Mouse (Mus musculus) myocyte (in vitro differentiated cells): Measurements from ENCODE around the gene Shh. TPM values are rescaled to one million over a fixed set of nuclear protein-coding genes. Genes with fewer than 3 reads are reported as not detected.

Experiments
- H3K27me3 ChIP-seq: one replicate; pipeline ENCODE4 v1.6.1; 2011; ENCODE audit not compliant: control insufficient read depth, insufficient read depth, insufficient read length
- H3K36me3 ChIP-seq: one replicate; pipeline ENCODE4 v1.6.1; 2011; ENCODE audit not compliant: control insufficient read depth, insufficient read depth
- H3K4me2 ChIP-seq: one replicate; pipeline ENCODE4 v1.6.1; 2011; ENCODE audit warnings: low read depth, control low read depth
- H3K4me3 ChIP-seq: one replicate; pipeline ENCODE4 v1.5.1; 2011; ENCODE audit warnings: mild to moderate bottlenecking, control low read depth, moderate library complexity
- H3K79me2 ChIP-seq: one replicate; pipeline ENCODE4 v1.6.1; 2011; ENCODE audit not compliant: control insufficient read depth, insufficient read depth
- H3ac ChIP-seq: one replicate; pipeline ENCODE4 v1.6.1; 2011; ENCODE audit not compliant: control insufficient read depth, insufficient read length
- CEBPB ChIP-seq: IDR thresholded peaks from 2 replicates; pipeline ENCODE4 v1.6.1; 2011; ENCODE audit warnings: mild to moderate bottlenecking, moderate library complexity; ENCODE audit not compliant: poor library complexity, insufficient read depth, severe bottlenecking
- E2F4 ChIP-seq: IDR thresholded peaks from one replicate; pipeline ENCODE4 v1.6.1; 2011; ENCODE audit warnings: mild to moderate bottlenecking, control low read depth, moderate library complexity; ENCODE audit not compliant: insufficient read depth
- MAX ChIP-seq: IDR thresholded peaks from one replicate; pipeline ENCODE4 v1.6.1; 2011; ENCODE audit warnings: low read depth, mild to moderate bottlenecking, control low read depth
- MYOD1 ChIP-seq, 3 experiments: IDR thresholded peaks; one replicate each; pipeline ENCODE4 v1.6.1; 2011; ENCODE audit warnings: control low read depth in 2 of 3, low read depth in 2 of 3, mild to moderate bottlenecking in 2 of 3, moderate library complexity in 1 of 3; ENCODE audit not compliant: insufficient read length in 2 of 3, control insufficient read depth in 1 of 3
- MYOG ChIP-seq, 3 experiments: IDR thresholded peaks; one replicate each; pipeline ENCODE4 v1.6.1; 2011; ENCODE audit warnings: control low read depth in 2 of 3, low read depth in 2 of 3, mild to moderate bottlenecking in 2 of 3; ENCODE audit not compliant: insufficient read length in 2 of 3, control insufficient read depth in 1 of 3, insufficient read depth in 1 of 3
- POLR2A ChIP-seq: IDR thresholded peaks from one replicate; pipeline ENCODE4 v1.6.1; 2011; ENCODE audit warnings: low read depth, mild to moderate bottlenecking, control low read depth, moderate library complexity; ENCODE audit not compliant: insufficient read length
- POLR2AphosphoS2 ChIP-seq: IDR thresholded peaks from one replicate; pipeline ENCODE4 v1.6.1; 2011; ENCODE audit warnings: low read depth, control low read depth; ENCODE audit not compliant: insufficient read length
- REST ChIP-seq: IDR thresholded peaks from one replicate; pipeline ENCODE4 v1.6.1; 2011; ENCODE audit warnings: mild to moderate bottlenecking, control low read depth, moderate library complexity; ENCODE audit not compliant: insufficient read depth, insufficient read length
- SRF ChIP-seq: IDR thresholded peaks from one replicate; pipeline ENCODE4 v1.6.1; 2011; ENCODE audit warnings: low read depth; ENCODE audit not compliant: control insufficient read depth, insufficient read length
- TCF12 ChIP-seq: IDR thresholded peaks from one replicate; pipeline ENCODE4 v1.6.1; 2011; ENCODE audit warnings: mild to moderate bottlenecking, control low read depth; ENCODE audit not compliant: poor library complexity, insufficient read depth, severe bottlenecking
- TCF3 ChIP-seq: IDR thresholded peaks from one replicate; pipeline ENCODE4 v1.6.1; 2011; ENCODE audit warnings: low read depth, control low read depth; ENCODE audit not compliant: insufficient read length
- USF1 ChIP-seq: IDR thresholded peaks from one replicate; pipeline ENCODE4 v1.6.1; 2011; ENCODE audit warnings: low read depth, mild to moderate bottlenecking, control low read depth, moderate library complexity
- polyA plus RNA-seq: library from polyadenylated mRNA; unstranded; fragments of >200 nt; fragmentation: generic; extraction: Trizol; gene quantifications from one replicate; pipeline ENCODE4 v1.2.1, GENCODE M21; 2012; ENCODE audit warnings: missing spikeins

Shh gene
- polyA plus RNA-seq, 1 experiment: not detected

DNA sequence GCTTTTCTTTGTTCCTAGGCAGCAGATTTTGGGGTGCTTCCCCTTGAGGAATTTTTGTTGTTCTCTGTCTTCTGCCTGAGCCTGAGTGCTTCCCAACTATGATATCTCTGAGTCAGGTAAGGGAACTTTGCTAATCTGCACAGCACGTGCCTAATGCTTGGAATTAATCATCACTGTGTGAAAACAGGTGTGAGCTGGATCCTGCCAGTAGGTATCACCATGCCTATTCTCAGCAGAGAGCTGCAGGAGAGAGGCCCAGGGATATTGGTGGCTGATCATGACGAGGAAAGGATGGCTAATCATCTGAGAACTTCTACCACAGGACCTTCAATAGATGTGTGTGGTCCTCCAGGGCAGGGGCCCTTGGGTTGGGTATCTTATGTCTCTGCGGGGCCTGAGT is 26.5 kb upstream of the Shh start:
- no peak overlapping the region for H3K4me3 ChIP-seq
- H3ac ChIP-seq: no peak overlapping the region
- no peak overlapping the region for H3K4me2 ChIP-seq
- TF ChIP-seq MAX (no peak), TCF12 (no peak), MYOD1 (IDR thresholded peaks at IDR 0.05; ENCODE audit: control insufficient read depth in 1 of 3, insufficient read length in 2 of 3, low read depth in 2 of 3) (no peak), REST (no peak), USF1 (no peak), CEBPB (no peak), TCF3 (no peak), MYOG (IDR thresholded peaks at IDR 0.05; ENCODE audit: control insufficient read depth in 1 of 3, insufficient read depth in 1 of 3, insufficient read length in 2 of 3, low read depth in 2 of 3) (no peak), SRF (no peak)
- H3K36me3 ChIP-seq: no peaks in the 10 kb centered on the region
- H3K79me2 ChIP-seq: no peaks in the 10 kb centered on the region
- no peaks in the 10 kb centered on the region for H3K27me3 ChIP-seq

GRCm38 (mm10) chr5:28482991-28483390 is 15.9 kb upstream of the Shh start:
- Histone ChIP-seq H3K36me3 (no peaks in the 10 kb centered on the region), H3K4me3 (no peak overlapping the region), H3K79me2 (no peaks in the 10 kb centered on the region), H3K27me3 (no peaks in the 10 kb centered on the region), H3ac (no peak overlapping the region), H3K4me2 (no peak overlapping the region)
- TF ChIP-seq TCF12 (no peak), POLR2A (no peak), MAX (no peak), MYOD1 (IDR thresholded peaks at IDR 0.05; ENCODE audit: control insufficient read depth in 1 of 3, insufficient read length in 2 of 3, low read depth in 2 of 3) (no peak), TCF3 (no peak), USF1 (no peak), E2F4 (no peak), SRF (no peak), MYOG (IDR thresholded peaks at IDR 0.05; ENCODE audit: control insufficient read depth in 1 of 3, insufficient read depth in 1 of 3, insufficient read length in 2 of 3, low read depth in 2 of 3) (no peak), REST (no peak), POLR2AphosphoS2 (no peak), CEBPB (no peak)

DNA sequence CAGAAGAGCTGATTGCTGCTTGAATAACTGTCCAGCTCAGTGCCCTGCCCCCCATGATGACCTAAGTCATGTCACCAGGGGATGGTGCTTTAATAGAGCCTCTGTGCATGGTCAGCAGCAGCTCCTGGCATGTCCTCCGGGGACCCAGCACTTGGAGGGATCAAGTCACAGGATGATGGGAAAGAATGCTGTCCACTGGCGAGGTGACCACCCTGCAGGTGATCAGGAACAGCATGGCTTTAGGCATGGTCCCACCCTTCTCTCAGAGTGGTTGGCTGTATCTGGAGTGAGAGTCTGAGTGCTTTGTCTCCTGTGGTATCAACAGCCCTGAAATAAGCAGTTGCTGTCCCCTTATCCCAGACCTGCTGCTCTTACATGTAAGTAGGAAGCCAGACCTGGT is 14.7 kb upstream of the Shh start:
- Histone ChIP-seq H3K27me3 (no peaks in the 10 kb centered on the region), H3K4me3 (no peak overlapping the region), H3ac (no peak overlapping the region), H3K4me2 (no peak overlapping the region), H3K36me3 (no peaks in the 10 kb centered on the region), H3K79me2 (no peaks in the 10 kb centered on the region)
- TF ChIP-seq MYOD1 (IDR thresholded peaks at IDR 0.05; ENCODE audit: control insufficient read depth in 1 of 3, insufficient read length in 2 of 3, low read depth in 2 of 3) (no peak), E2F4 (no peak), USF1 (no peak), CEBPB (no peak), REST (no peak), TCF3 (no peak), POLR2A (no peak)

GRCm38 (mm10) chr5:28476389-28477379 is 9.6 kb upstream of the Shh start:
- H3K4me2 ChIP-seq: no peak overlapping the region
- no peak overlapping the region for H3K4me3 ChIP-seq
- no peak for TF ChIP-seq E2F4
- TF ChIP-seq MYOD1 (IDR thresholded peaks at IDR 0.05; ENCODE audit: control insufficient read depth in 1 of 3, insufficient read length in 2 of 3, low read depth in 2 of 3): no peak
- TF ChIP-seq SRF: no peak
- TF ChIP-seq TCF12: no peak
- no peak for TF ChIP-seq MAX
- no peak for TF ChIP-seq REST
- no peak for TF ChIP-seq CEBPB
- no peak for TF ChIP-seq USF1
- no peak for TF ChIP-seq POLR2A
- no peak for TF ChIP-seq POLR2AphosphoS2
- TF ChIP-seq MYOG (IDR thresholded peaks at IDR 0.05; ENCODE audit: control insufficient read depth in 1 of 3, insufficient read depth in 1 of 3, insufficient read length in 2 of 3, low read depth in 2 of 3): no peak
- no peak for TF ChIP-seq TCF3
- H3ac ChIP-seq: no peak overlapping the region
- H3K27me3 ChIP-seq: no peaks in the 10 kb centered on the region
- no peaks in the 10 kb centered on the region for H3K79me2 ChIP-seq
- H3K36me3 ChIP-seq: no peaks in the 10 kb centered on the region
